Mouse (Mus musculus) frontal cortex, adult (tissue): Measurements from ENCODE around the gene Ehd2.

Source experiments
- ATAC-seq: cut with Nextera tagmentation; 2 replicates; pipeline ENCODE4 v1.9.2; 2017; ENCODE audit warnings: mild to moderate bottlenecking, moderate library complexity, mixed read lengths; ENCODE audit not compliant: low TSS enrichment

The Ehd2 gene

DNA sequence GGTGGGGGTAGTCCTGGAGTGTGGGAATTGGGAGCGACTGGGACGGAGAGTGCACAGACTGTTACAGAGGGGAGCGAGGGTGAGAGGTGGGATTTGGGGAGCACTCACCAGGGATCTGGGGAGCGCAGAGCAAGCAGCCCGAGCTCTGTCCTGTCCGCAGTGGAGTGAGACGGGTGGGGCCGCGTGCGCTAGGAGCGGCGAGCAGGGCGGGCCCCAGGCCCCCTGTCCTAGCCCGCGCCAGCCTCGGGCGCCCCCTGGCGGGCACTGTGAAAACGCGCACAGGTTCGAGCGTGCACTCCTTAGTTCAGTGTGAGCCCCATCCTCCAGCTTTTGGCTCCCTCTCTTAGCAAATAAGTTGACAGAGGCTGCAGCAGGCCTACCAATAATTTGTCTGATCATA is at the start of gene Ehd2:
Gene Ehd2 (minus strand): TSS at position 256 of the 400 bp plus-strand sequence.
- peak; percentile 82 for ATAC-seq

DNA sequence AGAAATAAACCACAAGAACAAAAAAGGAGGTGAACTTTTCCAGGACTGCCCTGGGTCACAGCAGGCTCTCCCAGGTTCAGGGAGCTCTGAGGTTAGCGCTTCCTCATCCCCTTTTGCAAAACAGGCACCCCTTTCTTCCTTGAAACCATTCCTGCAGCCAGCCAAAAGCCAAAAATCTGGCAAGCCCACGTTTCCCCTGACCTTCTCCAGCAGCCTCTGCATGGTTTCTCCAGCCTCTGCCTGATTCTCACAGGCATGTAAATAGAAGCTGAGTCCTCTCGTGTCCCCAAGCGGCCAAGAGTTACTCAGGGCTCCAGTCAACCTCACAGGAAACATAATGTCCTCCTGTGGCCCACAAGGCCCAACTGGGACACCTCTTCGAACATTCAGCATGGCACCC is 48.0 kb upstream of the Ehd2 start:
- ATAC-seq = no peak

DNA sequence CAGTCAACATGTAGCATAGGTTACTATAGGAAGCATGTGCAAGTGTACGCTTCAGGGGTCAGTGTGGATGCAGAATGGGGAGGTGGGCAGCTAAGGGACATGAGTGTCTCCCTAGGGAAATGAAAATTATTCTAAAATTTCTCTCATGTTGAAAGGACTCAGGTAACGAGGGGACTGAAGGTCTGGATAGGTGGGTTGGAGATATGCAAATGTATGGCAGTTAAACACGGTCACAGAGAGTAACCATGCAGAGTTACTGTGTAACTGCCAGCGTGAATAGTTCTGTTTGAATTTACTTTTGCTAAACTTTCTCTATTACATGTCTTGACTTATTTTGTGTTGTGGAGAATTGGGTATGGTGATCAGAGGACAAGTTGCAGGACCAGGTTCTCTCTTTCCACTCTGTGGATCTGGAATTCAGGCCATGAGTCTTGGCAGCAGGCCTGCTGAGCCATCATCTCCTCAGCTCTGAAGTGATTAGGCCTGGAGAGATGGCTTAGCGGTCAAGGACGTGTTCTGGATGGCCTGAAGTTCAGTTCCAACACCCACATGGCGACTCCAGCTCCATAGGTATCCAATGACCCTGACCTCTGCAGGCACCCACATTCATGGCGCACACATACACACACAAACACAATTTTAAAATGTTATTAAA is 47.3 kb upstream of the Ehd2 start:
- ATAC-seq = no peak

DNA sequence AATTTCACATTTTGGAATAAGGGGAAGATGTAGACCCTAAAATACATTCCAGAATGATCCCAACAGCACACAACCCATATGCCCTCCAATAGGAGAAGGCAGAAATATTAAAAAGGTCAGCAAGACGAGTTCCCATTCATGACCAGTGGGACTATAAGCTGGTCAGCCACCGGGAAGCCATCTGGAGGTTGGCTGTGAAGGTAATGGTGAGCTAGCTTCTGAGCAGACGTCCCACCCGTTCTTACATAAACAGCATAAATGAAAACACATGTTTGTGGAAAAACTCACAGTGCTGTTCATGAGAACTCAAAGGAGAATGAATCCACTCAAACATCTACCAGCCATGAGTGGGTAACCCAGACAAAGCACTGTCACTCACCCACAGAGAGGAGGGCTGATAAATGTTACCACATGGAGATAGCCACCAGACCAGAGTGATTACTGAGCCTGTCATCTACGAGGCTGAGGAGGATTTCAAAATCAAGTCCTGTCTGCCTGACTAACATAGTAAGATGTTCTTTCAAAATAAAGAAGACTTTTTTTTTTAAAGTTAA is 46.4 kb upstream of the Ehd2 start:
- no peak for ATAC-seq

DNA sequence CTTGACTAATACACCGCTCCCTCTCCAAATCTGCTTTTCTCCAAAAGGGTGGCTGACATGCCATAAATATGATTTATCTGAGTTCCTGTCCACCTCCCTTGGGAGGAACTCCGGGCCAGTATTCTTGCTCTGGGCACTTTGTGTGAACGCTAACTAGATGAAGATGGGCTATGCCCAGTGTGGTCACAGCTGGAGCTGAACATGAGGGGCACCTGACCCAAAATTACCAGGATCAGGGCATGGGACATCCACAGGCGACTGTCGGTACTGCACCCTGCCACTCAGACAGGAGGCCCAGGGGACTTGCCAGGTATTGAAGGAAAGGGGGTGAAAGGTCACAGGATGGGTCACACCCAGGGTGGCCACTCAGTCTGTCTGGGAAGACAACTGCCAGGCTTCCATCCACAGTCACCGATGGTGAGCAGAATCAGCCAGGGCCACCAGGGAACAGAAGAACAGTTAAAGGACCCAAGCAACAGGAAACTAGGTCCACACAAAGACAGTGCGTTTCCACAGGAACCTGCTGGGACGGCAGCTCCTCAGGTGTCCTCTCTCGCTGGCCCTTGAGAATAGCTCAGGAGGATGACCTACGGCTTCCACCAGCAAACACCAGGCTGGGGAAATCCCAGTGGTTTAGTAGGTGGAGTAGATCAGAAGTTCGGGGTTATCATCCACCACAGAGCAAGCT is 45.4 kb upstream of the Ehd2 start:
- no peak for ATAC-seq

DNA sequence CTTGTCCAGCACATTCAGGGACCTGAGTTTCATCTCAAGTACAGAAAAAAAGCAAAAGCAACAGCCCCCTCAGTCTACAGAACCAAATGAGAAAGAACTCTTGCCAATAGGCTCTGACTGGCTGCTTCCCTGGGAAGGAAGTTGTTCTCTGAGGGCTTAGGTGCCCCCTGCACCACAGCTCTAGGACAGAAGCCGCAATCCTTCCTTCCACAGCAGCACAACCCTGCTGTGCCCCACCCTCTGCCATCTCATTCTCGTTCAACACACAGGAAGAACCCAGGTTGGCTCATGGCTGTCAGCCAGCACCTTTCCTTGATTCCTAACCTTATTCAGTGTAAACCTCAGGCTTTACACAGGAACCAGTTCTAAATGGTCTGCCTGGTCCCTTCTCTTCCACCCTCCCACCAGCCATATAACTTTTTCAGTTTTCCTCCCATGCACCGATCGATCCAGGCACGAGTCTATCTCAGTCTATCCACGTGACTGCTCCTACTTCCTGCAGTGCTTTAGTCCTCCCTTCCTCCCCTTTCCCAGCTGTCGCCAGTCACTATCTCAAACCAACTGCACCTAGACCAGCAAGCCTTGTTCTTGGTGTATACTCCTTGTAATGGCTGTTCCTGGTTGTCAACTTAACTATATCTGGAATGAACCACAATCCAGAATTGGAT is 44.2 kb upstream of the Ehd2 start:
- ATAC-seq = no peak

DNA sequence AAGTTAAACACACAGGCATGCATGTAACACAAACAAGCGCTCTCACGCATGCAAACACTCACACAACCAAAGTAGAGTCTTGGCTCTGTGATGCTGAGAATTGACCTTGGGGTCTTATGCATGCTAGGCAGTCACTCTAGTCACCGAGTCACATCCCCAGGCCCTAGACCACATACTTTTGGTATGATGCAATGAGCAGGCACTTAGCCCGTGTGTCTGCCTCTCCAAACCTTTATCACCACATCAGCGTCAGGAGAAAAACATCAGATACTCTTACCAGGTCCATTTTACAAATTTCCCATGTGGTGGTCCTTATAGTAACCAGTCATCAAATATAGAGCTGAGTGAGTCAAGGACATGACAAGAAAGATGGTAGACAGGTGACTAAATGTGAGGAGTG is 43.3 kb upstream of the Ehd2 start:
- ATAC-seq = no peak

DNA sequence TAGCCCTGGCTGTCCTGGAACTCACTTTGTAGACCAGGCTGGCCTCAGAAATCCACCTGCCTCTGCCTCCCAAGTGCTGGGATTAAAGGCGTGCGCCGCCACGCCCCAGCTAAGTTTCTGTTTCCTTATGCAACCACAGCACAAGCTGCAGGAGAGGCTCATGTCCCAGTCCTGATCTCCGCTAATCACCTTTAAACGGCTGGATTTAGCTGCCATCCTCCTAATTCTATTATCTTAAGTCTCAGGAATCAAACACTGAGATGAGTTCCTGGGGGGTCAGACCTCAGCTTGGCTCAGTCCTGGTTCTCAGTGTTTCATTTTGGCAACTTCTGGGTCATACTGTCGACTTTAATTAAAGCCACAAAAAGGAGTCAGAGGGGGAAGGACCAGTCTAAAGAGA is 42.3 kb upstream of the Ehd2 start:
- ATAC-seq = no peak

DNA sequence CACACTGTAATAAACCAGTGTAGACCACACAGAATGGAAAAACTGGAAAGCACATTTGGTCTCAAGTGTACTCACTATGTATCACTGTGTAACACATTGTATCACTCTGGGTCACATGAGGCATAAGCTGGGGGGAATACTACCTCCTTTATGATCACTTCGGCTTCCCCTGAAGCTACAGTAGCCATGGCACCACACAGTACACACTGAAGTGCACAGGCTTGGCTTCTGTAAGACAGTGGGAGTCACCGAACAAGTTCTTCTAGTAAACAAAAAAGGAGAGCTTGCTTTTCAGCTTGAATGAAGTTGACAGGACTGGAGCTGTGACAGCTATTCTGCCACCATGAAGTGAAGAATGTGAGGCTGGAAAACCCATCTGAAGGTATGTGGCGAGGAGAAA is 37.7 kb upstream of the Ehd2 start:
- ATAC-seq = no peak

DNA sequence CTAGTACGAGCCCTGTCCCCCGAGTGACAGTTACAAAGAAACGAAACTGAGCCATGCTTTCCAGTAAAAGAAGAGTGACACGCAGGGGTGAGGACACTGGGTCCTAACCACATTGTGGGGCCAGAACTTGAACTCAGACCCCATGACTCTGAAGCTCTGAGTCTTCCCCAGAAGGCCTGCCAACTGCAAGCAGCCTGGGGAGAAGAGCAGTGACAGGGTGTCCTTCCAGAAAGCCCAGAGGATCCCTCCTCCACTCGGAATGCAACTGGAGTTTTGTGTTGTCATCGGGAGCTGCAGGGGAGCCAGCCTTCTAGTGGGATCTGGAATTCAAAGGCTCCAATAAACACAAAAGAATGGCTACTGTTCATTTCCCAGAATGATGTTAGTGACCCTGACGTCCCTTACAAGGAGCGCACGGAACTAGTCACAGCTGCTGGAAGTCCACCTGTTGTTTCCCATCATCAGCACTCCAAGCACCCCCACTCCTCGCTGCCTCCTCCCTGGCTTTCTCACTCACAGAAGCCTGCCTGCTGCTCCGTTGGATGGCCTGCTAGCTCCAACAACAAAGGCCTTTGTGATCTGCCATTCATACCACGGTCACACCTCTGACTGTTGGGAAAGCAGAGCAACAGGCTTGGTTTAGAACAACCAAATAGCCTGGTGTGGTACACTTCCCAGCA is 37.0 kb upstream of the Ehd2 start:
- 0 out of 2 replicates have a peak, but pooled peaks have one; percentile 31 for ATAC-seq

DNA sequence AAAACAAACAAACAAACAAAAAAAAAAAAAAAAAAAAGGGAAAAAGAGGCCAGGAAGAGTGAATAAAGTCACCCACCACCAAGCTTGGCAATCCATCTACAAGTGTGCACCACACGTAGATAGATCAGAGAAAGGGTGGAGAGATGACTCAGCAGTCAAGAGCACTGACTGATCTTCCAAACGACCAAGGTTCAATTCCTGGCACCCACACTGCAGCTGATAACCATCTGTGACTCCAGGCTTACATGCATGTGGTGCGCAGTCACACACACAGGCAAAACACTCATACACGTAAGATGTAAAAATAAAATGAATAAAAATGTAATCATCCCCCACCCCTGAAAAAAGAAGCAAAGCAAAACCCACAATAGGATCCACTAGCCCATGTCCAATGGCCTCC is 35.7 kb upstream of the Ehd2 start:
- ATAC-seq = no peak

DNA sequence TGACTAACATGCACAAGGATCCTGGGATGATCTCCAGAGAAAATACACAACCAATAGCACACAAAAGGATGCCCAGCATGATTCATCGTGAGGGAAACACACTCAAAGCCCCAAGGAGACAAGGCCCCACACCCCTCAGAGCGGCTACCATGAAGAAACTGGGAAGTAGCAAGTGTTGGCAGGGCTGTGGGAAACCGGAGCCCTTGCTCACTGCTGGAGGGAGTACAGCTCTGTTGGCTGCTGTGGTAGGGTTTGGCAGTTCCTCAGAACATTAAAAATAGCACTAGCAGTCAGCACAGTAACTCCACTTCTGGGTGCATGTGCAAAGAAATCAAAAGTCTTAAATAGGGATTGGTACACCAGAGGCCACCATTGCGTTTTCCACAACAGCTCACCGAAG is 34.8 kb upstream of the Ehd2 start:
- peak; percentile 97 for ATAC-seq

DNA sequence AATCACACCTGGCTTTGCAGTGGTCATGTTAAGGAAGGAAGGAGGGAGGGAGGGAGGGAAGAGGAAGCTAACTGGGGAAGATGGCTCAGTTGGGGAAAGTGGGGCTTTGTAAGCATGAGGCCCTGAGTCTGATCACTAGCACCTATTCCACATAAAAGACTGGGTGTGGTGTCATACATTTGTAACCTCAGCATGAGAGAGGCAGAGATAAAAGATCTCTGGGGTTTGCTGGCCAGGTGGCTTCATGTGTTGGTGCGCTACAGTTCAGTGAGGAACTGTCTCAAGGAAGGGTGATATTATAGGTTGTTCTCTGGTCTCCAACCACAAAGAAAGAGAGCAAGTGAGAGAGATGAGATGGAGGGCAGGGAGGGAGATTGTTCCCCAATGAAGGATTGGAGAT is 34.3 kb upstream of the Ehd2 start:
- no peak for ATAC-seq

DNA sequence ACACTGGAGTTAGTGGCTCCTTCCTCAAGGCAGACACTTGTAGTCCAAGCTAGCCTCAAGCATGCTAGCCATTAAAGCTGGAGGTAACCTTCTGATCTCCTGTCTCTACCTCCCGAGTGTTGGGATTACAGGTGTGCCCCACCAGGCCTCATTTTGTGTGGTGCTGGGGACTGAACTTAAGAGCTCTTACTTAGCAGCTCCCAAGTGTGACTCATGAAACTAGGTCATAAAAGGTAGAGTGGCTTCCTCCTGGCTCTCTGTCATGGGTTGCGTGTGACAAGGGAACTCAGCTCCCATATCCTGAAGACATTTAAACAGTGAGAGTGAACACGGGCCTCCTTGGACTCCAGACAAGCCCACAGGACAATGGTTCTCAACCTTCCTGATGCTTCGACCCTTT is 26.4 kb upstream of the Ehd2 start:
- ATAC-seq = no peak

DNA sequence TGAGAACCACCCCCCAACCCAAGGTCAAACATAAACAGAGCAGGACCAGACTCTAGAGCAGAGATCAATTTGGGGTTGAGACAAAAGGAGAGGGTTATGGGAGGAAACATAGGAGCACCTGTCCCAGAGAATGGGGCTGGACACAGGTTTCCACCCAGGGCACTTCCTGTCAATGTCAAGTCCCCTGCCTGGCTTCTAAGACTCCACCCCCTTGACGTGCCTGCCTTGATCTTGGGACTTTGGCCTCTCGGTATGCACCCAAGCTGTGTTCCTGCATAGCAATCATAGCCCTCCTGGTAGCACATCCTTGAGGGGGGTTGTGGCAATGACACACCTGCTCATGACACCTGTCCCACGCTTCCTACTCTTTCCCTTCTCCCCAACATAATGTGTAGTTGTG is 25.8 kb upstream of the Ehd2 start:
- no peak for ATAC-seq

DNA sequence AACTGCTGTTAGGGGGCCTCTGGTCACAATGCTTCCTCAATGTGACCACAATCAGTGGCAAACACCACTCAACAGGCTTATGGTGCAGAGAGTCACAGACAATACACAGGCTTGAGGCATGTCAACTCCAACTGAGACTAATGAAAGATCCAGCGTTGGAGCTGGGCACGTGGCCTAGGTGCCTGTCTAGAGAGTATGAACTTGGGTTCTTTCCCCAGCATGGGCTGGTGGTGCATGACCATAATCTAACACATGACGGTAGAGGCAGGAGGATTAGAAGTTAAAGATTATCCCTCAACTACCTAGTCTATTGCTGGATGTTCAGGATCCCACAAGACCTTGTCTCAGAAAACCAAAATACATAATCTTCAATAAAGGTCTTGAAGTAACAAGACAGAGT is 24.4 kb upstream of the Ehd2 start:
- ATAC-seq = no peak

DNA sequence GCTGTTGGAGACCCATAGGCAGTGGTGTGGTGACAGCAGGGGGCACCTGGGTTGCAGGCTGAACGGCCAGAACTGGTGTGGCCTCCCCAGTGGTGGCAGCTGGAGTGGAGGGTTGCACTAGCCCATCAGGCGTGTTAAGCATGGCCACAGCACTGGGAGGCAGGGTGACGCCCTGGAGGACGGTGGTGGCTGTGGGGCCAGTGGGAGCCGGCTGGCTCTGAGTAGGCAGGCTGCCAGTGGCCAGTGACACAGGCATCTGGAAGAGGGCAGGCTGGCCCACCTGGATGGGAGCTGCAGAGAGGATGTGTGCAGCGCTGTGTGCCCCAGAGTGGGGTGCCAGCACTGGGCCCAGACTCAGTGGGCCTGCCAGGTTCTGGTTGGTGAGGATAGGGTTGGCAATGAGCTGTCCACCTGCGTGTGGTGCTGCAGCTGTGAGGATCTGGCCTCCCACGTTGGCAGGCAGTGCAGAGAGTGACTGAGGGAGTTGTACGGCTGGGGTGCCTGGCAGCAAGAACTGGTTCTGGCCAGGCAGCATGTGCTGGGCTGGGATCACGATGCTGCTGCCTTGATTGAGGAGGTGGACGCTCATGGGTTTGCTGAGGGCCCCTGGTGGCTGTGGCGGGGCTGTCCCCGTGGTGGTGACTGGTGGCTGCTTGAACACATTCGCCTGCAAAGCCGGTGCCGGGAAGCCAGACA is 20.4 kb upstream of the Ehd2 start:
- ATAC-seq = peak; percentile 82; the same call in 1 of the 2 replicates

DNA sequence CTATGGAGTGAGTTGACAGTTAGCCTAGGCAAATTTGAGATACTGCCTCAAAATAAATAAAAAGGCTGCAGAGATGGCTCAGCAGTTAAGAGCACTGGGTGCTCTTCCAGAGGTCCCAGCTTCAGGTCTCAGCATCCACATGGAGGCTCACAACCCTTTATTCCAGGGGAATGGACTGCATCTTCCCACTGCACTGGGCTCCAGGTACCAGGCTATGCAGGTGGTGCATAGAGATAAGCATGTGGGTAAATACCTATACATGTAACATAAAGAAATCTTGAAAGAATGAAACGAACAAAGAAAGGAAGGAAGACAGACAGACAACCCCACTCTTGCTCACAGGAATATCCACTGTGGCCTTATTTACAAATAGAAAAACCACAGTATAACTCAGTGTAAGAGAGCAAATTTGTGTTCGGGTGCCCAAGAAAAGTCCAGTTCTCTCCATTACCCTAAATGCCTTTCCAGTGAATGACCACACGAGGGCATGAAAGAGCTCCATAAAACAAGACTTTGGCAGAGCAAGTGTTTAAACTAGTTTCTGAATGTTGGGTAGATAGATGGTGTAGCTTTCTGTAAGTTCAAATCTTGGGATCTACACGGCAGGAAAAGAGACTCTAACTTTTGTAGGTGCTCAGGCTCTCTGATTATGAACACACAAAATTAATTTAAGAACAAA is 15.5 kb upstream of the Ehd2 start:
- ATAC-seq = no peak

DNA sequence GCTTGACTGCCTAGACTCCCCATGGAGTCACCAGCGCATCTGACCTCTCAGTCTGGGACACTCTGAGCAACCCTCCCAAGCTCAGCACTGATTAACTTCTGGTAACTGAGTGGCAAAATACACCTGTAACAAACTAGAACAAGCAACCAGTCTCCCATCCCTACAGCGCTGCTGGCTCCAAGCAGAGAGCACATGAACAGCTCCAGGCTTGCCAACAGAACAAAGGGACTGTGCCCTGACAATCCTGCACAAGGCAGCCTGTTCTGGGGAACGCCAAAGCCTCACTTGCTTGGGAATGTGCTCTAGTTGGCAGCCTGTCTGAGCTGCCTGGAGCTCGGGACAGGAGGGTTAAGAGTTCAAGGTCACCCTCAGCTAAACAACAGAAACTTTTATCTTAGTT is 14.2 kb upstream of the Ehd2 start:
- 0 out of 2 replicates have a peak, but pooled peaks have one; percentile 25 for ATAC-seq

DNA sequence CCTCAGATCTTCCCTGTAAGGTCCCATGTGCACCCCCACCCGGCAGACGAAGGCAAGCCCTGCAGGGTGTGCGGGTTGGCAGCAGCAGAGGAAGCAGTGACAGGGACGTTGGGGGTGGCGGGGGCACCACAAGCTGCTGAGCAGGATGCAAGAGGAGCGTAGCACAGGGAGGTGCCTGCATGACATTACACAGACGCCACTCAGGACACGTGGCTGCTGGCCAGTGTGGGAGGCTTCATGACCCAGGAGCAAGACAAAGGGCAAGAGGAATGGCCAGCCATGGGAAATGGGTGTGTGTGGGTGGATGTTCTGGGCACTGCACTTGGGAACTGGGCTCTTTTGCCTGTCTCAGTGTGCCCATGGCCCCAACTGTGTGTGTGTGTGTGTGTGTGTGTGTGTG is 12.9 kb upstream of the Ehd2 start:
- ATAC-seq = peak; percentile 66; the same call in 1 of the 2 replicates

DNA sequence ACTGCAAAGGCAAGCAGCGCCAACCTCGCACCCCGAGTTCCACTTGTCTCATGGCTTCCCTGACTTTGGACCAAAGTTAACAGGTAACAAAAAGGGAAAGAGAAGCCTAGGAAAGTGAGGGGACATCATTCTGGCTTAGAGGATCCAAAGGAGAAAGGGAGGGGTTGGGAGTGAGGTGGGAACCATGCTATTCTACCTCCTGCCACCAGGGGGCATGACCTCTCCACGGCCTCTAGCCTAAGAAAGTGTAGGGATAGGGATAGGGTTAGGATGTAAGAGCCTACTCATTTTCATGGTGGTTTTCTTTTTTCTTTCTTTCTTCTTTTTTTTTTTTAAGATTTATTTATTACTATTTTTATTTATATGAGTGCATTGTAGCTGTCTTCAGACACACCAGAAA is 8.5 kb upstream of the Ehd2 start:
- peak; percentile 42; the same call in 1 of the 2 replicates for ATAC-seq
